Mouse (Mus musculus): ENCODE measurements around the gene P3h4. TPM values are rescaled to one million over a fixed set of nuclear protein-coding genes. Genes with fewer than 3 reads are reported as not detected.

P3h4 gene
- polyA plus RNA-seq, 1 experiment from 2014 or later, result 58.1 TPM

GRCm38 (mm10) chr11:100408076-100408834 is 6.4 kb downstream of the P3h4 start:
- H3K27ac ChIP-seq (replicated peaks in 1 of 2; ENCODE audit: control insufficient read depth in 1 of 2, insufficient read depth in 1 of 2, low read depth in 2 of 2, low read length in 2 of 2), result no peak overlapping the region
- peak; percentile 49; the same call in 1 of the 2 replicates for ATAC-seq (ENCODE audit: insufficient number of reproducible peaks, insufficient read depth, low FRiP score, low read depth)
- no peak overlapping the region for H3K9ac ChIP-seq (ENCODE audit: low read length)
- no peak overlapping the region for H3K4me3 ChIP-seq (ENCODE audit: control insufficient read depth in 1 of 2, insufficient read depth in 1 of 2, low read depth in 1 of 2, low read length in 2 of 2)
- no peaks in the 10 kb centered on the region for H3K27me3 ChIP-seq (ENCODE audit: control insufficient read depth, insufficient read depth, low read length)
- H3K4me2 ChIP-seq (ENCODE audit: low read length), result no peak overlapping the region
- H3K4me1 ChIP-seq (ENCODE audit: control insufficient read depth in 2 of 2, insufficient read depth in 2 of 2, low read length in 2 of 2), result peaks cover 29 to 32% of the 10 kb centered on the region in 2 experiments
- H3K36me3 ChIP-seq (ENCODE audit: control insufficient read depth, insufficient read depth, low read length), result peaks cover 51% of the 10 kb centered on the region
- H3K9me3 ChIP-seq (ENCODE audit: control insufficient read depth, low read length), result no peaks in the 10 kb centered on the region
- 34% methylated on average over 10 of the region's 10 CpGs for WGBS

- no peak overlapping the region for H3K4me3 ChIP-seq (ENCODE audit: control insufficient read depth in 1 of 2, insufficient read depth in 1 of 2, low read depth in 1 of 2, low read length in 2 of 2)
- ATAC-seq (ENCODE audit: insufficient number of reproducible peaks, insufficient read depth, low FRiP score, low read depth), result no peak
Measured at GRCm38 (mm10) chr11:100406995-100407705, 7.5 kb downstream of the P3h4 start.

GRCm38 (mm10) chr11:100406273-100406672 is 8.4 kb downstream of the P3h4 start:
- H3K9ac ChIP-seq (ENCODE audit: low read length), result no peak overlapping the region
- H3K4me3 ChIP-seq (ENCODE audit: control insufficient read depth in 1 of 2, insufficient read depth in 1 of 2, low read depth in 1 of 2, low read length in 2 of 2), result no peak overlapping the region
- no peaks in the 10 kb centered on the region for H3K9me3 ChIP-seq (ENCODE audit: control insufficient read depth, low read length)
- H3K36me3 ChIP-seq (ENCODE audit: control insufficient read depth, insufficient read depth, low read length), result peaks cover 36% of the 10 kb centered on the region
- no peak for ATAC-seq (ENCODE audit: insufficient number of reproducible peaks, insufficient read depth, low FRiP score, low read depth)
- H3K4me2 ChIP-seq (ENCODE audit: low read length), result no peak overlapping the region
- 80% methylated on average over 8 of the region's 8 CpGs for WGBS
- H3K4me1 ChIP-seq (ENCODE audit: control insufficient read depth in 2 of 2, insufficient read depth in 2 of 2, low read length in 2 of 2), result peaks cover 31 to 40% of the 10 kb centered on the region in 2 experiments
- no peaks in the 10 kb centered on the region for H3K27me3 ChIP-seq (ENCODE audit: control insufficient read depth, insufficient read depth, low read length)
- no peak overlapping the region for H3K27ac ChIP-seq (replicated peaks in 1 of 2; ENCODE audit: control insufficient read depth in 1 of 2, insufficient read depth in 1 of 2, low read depth in 2 of 2, low read length in 2 of 2)

More at GRCm38 (mm10) chr11:100406995-100407705, 7.5 kb downstream of the P3h4 start:
- Histone ChIP-seq H3K4me2 (ENCODE audit: low read length) (no peak overlapping the region), H3K9me3 (ENCODE audit: control insufficient read depth, low read length) (no peaks in the 10 kb centered on the region), H3K36me3 (ENCODE audit: control insufficient read depth, insufficient read depth, low read length) (peaks cover 45% of the 10 kb centered on the region), H3K4me1 (ENCODE audit: control insufficient read depth in 2 of 2, insufficient read depth in 2 of 2, low read length in 2 of 2) (peaks cover 29 to 32% of the 10 kb centered on the region in 2 experiments), H3K27me3 (ENCODE audit: control insufficient read depth, insufficient read depth, low read length) (no peaks in the 10 kb centered on the region), H3K9ac (ENCODE audit: low read length) (no peak overlapping the region), H3K27ac (replicated peaks in 1 of 2; ENCODE audit: control insufficient read depth in 1 of 2, insufficient read depth in 1 of 2, low read depth in 2 of 2, low read length in 2 of 2) (no peak overlapping the region)
- 84% methylated on average over 5 of the region's 5 CpGs for WGBS

GRCm38 (mm10) chr11:100404456-100405074 is 10.1 kb downstream of the P3h4 start:
- Histone ChIP-seq H3K9ac (ENCODE audit: low read length) (no peak overlapping the region), H3K4me3 (ENCODE audit: control insufficient read depth in 1 of 2, insufficient read depth in 1 of 2, low read depth in 1 of 2, low read length in 2 of 2) (no peak overlapping the region), H3K36me3 (ENCODE audit: control insufficient read depth, insufficient read depth, low read length) (peaks cover 19% of the 10 kb centered on the region), H3K27ac (replicated peaks in 1 of 2; ENCODE audit: control insufficient read depth in 1 of 2, insufficient read depth in 1 of 2, low read depth in 2 of 2, low read length in 2 of 2) (peak overlapping the region; percentile 91 to 99), H3K9me3 (ENCODE audit: control insufficient read depth, low read length) (no peaks in the 10 kb centered on the region), H3K27me3 (ENCODE audit: control insufficient read depth, insufficient read depth, low read length) (no peaks in the 10 kb centered on the region), H3K4me1 (ENCODE audit: control insufficient read depth in 2 of 2, insufficient read depth in 2 of 2, low read length in 2 of 2) (peaks cover 46 to 56% of the 10 kb centered on the region in 2 experiments), H3K4me2 (ENCODE audit: low read length) (no peak overlapping the region)
- WGBS, result 93% methylated on average over 3 of the region's 3 CpGs
- ATAC-seq (ENCODE audit: insufficient number of reproducible peaks, insufficient read depth, low FRiP score, low read depth), result no peak

- no peaks in the 10 kb centered on the region for H3K9me3 ChIP-seq (ENCODE audit: control insufficient read depth, low read length)
- peak; percentile 48; the same call in 1 of the 2 replicates for ATAC-seq (ENCODE audit: insufficient number of reproducible peaks, insufficient read depth, low FRiP score, low read depth)
- H3K27me3 ChIP-seq (ENCODE audit: control insufficient read depth, insufficient read depth, low read length), result no peaks in the 10 kb centered on the region
- no peak overlapping the region for H3K4me3 ChIP-seq (ENCODE audit: control insufficient read depth in 1 of 2, insufficient read depth in 1 of 2, low read depth in 1 of 2, low read length in 2 of 2)
- peak overlapping the region; percentile 91 to 99 for H3K27ac ChIP-seq (replicated peaks in 1 of 2; ENCODE audit: control insufficient read depth in 1 of 2, insufficient read depth in 1 of 2, low read depth in 2 of 2, low read length in 2 of 2)
- peaks cover 48 to 61% of the 10 kb centered on the region in 2 experiments for H3K4me1 ChIP-seq (ENCODE audit: control insufficient read depth in 2 of 2, insufficient read depth in 2 of 2, low read length in 2 of 2)
- no peak overlapping the region; the same call in 1 of the 2 replicates for H3K9ac ChIP-seq (ENCODE audit: low read length)
- H3K36me3 ChIP-seq (ENCODE audit: control insufficient read depth, insufficient read depth, low read length), result peaks cover 10% of the 10 kb centered on the region
- peak overlapping the region; percentile 56 for H3K4me2 ChIP-seq (ENCODE audit: low read length)
- WGBS, result 10% methylated on average over 10 of the region's 10 CpGs
Measured at GRCm38 (mm10) chr11:100403445-100404134, 11.0 kb downstream of the P3h4 start.

GRCm38 (mm10) chr11:100402682-100403081 is 12.0 kb downstream of the P3h4 start:
- Histone ChIP-seq H3K4me1 (ENCODE audit: control insufficient read depth in 2 of 2, insufficient read depth in 2 of 2, low read length in 2 of 2) (peaks cover 50 to 62% of the 10 kb centered on the region in 2 experiments), H3K27me3 (ENCODE audit: control insufficient read depth, insufficient read depth, low read length) (no peaks in the 10 kb centered on the region), H3K27ac (replicated peaks in 1 of 2; ENCODE audit: control insufficient read depth in 1 of 2, insufficient read depth in 1 of 2, low read depth in 2 of 2, low read length in 2 of 2) (peak overlapping the region; percentile 78 to 99), H3K4me2 (ENCODE audit: low read length) (peak overlapping the region; percentile 56), H3K36me3 (ENCODE audit: control insufficient read depth, insufficient read depth, low read length) (peaks cover 5% of the 10 kb centered on the region; the same call in 1 of the 2 replicates), H3K9ac (ENCODE audit: low read length) (peak overlapping the region; percentile 57; the same call in 1 of the 2 replicates), H3K4me3 (ENCODE audit: control insufficient read depth in 1 of 2, insufficient read depth in 1 of 2, low read depth in 1 of 2, low read length in 2 of 2) (no peak overlapping the region), H3K9me3 (ENCODE audit: control insufficient read depth, low read length) (no peaks in the 10 kb centered on the region)
- 43% methylated on average over 2 of the region's 2 CpGs for WGBS
- no peak for ATAC-seq (ENCODE audit: insufficient number of reproducible peaks, insufficient read depth, low FRiP score, low read depth)

- 3% methylated on average over 6 of the region's 6 CpGs for WGBS
- peak overlapping the region; percentile 78 to 99 for H3K27ac ChIP-seq (replicated peaks in 1 of 2; ENCODE audit: control insufficient read depth in 1 of 2, insufficient read depth in 1 of 2, low read depth in 2 of 2, low read length in 2 of 2)
Measured at GRCm38 (mm10) chr11:100402240-100402639, 12.4 kb downstream of the P3h4 start.

More at GRCm38 (mm10) chr11:100402240-100402639, 12.4 kb downstream of the P3h4 start:
- H3K4me2 ChIP-seq (ENCODE audit: low read length), result peak overlapping the region; percentile 56
- H3K4me1 ChIP-seq (ENCODE audit: control insufficient read depth in 2 of 2, insufficient read depth in 2 of 2, low read length in 2 of 2), result peaks cover 50 to 62% of the 10 kb centered on the region in 2 experiments
- peak overlapping the region; percentile 61; the same call in 1 of the 2 replicates for H3K9ac ChIP-seq (ENCODE audit: low read length)
- no peak overlapping the region for H3K4me3 ChIP-seq (ENCODE audit: control insufficient read depth in 1 of 2, insufficient read depth in 1 of 2, low read depth in 1 of 2, low read length in 2 of 2)
- no peaks in the 10 kb centered on the region for H3K27me3 ChIP-seq (ENCODE audit: control insufficient read depth, insufficient read depth, low read length)
- peaks cover 3% of the 10 kb centered on the region; the same call in 1 of the 2 replicates for H3K36me3 ChIP-seq (ENCODE audit: control insufficient read depth, insufficient read depth, low read length)
- no peaks in the 10 kb centered on the region for H3K9me3 ChIP-seq (ENCODE audit: control insufficient read depth, low read length)
- ATAC-seq (ENCODE audit: insufficient number of reproducible peaks, insufficient read depth, low FRiP score, low read depth), result peak; percentile 12

Measured in heart, embryonic 14.5 days (tissue).